Mouse (Mus musculus): ENCODE measurements around the gene Ces3a.
"Not testable (repeated sequence)": the region's sequence is repeated elsewhere in the genome, so short reads cannot be mapped to it uniquely, and the experiment has no call there.

Gene Ces3a

DNA sequence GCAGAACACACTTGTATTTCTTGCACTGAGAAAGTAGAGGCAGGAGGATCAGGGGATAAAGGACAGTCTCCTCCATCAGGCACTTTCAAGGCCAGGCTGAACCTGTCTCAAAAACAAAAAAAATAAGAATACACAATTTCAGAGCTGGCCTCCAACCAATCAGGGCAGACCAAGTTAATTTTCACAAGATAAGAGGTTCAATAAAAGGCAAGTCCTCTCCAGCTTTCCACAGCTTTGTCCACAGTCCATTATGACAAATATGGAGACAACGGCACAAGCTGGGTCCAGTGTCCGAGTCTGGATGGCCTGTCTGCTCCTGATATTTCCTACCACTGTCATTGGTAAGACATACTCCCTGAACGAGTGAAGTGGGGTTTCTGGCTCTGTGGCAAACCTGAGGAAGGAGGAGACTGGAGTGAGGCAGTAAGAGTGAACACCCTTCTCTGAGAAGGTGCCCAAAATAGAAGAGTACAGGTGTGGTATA, at the start of gene Ces3a:
Gene Ces3a (plus strand): TSS at position 231 of the 484 bp plus-strand sequence.
- DNase-seq (ENCODE audit: low read depth, low spot score) = no peak

DNA sequence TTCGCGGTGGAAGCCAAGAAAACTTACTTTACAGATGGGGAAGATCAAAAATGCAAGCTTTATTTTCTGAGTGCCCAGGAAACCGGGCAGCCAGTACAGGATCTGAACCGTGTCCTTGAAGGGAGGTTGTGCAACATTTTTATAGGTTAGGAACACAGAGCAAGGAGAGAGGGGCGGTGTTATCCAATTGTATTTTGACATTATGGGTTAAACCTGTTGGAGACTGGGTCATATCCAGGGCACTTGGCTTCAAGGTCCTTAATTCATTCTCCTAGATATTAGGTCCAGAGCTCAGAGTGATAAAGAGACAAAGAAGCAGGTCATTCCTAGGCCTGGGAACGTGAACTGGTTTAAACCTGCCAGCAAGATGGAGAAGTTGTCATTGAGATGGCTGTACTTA, 49.2 kb upstream of the Ces3a start:
- no peak for DNase-seq (ENCODE audit: low read depth, low spot score)

GRCm38 (mm10) chr8:105000586-105000985, 47.8 kb upstream of the Ces3a start, which contains the start of gene Ces2h:
Ces2h (plus strand) TSS chr8:105000853.
- no peak for DNase-seq (ENCODE audit: low read depth, low spot score)

DNA sequence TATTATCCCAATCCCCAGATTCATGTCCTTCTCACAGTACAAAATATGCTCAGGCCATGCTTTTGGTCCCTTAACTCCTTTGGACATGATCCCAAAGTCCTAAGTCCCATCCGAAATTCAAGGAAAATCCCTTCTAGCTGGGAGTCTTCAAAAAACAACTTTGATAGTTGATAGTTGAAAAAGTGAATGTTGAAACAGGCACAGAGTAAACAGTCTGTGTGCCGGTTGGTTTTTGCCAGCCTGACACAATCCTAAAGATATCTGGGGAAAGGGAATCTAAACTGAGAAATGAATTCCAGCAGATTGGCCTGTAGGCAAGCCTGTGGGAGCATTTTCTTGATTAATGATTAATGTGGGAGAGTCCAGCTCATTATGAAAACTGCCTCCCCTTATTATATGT, 38.4 kb upstream of the Ces3a start:
- no peak for DNase-seq (ENCODE audit: low read depth, low spot score)

DNA sequence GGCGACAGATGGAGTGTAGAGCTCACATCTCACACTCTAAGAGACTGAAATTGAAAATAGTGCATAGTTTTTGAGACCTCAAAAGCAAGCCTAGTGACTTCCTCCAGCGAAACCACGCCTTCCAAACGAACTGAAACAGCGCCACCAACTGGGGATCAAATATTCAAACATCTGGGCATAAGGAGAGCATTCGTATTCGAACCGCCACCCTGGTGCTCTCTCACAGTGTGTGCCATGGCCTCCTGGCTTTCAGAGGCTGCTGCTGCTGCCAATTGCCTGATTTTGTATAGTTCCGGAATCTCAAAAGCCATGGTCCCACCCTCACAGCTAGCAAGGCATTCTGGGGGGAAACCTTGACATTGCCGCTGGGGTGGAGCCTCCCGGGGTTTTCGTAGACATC, 37.3 kb upstream of the Ces3a start:
- peak; percentile 7 for DNase-seq (ENCODE audit: low read depth, low spot score)

DNA sequence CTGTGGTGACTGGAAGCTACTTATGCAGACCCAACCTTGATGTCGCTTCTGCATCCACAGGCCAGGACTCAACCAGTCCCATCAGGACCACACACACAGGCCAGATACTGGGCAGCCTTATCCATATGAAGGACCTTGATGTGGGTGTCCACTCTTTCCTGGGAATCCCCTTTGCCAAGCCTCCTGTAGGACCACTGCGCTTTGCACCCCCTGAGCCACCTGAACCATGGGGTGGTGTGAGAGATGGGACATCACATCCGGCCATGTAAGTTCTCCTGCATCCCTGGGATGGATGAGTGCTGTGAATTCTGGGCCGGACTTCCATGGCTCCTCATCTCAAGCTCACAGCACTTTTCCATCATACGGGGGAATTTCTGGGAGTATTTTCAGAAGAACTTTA, 34.0 kb upstream of the Ces3a start:
- no peak for DNase-seq (ENCODE audit: low read depth, low spot score)

DNA sequence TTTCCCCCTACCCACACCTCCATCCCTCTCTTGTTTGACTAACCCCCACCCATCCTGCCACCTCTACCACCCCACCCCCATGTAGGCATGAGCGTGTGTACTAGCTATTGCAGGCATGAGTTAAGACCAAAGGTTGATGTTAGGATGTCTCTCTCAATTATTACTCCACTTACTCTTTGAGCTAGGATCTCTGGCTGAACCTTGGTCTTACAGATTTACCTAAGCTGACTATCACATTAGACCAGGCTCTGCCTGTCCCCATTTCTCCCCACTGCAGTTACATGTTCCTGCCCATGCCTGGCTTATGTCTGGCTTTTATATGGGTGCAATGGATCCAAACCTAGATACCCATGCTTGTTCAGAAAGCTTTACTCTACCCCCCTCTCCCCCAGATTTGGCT, 26.4 kb upstream of the Ces3a start:
- DNase-seq (ENCODE audit: low read depth, low spot score) = no peak

DNA sequence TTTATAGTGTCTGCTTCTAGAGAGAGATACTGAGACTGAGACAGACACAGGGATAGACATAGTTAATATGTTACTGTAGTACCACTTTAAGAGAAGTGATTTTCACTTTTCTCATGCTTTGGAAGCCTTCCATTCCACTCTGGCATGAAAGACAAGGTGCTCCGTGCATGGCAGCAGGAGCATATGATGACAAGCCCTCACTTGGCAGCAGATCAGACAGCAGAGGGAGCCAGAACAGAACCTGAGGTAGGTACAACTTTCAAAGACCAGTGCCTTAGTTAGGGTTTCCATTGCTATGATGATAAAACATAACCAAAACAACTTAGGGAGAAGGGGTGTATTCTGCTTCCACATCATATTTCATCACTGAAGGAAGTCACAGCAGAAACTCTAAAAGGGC, 25.3 kb upstream of the Ces3a start:
- no peak for DNase-seq (ENCODE audit: low read depth, low spot score)

DNA sequence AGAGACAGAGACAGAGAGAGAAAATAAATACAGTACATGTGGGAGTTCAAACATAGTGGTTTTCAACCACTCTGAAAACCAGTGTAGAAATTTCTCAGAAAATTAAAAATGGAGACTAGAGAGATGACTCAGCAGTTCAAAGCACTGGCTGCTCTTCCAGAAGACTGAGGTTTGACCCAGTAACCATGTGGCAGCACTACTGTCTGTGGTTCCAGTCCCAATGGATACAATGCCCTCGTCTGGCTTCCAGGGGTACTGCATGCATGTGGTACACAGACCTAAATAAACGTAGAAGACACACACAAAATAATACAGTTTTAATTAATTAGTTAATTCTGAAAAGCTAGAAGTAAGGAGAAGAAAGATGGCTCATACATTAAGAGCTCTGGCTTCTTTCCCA, 23.4 kb upstream of the Ces3a start:
- DNase-seq (ENCODE audit: low read depth, low spot score) = peak; percentile 76

GRCm38 (mm10) chr8:105043510-105043909, 4.9 kb upstream of the Ces3a start:
- DNase-seq (ENCODE audit: low read depth, low spot score) = no peak

GRCm38 (mm10) chr8:105045824-105046401, 2.5 kb upstream of the Ces3a start:
- DNase-seq (ENCODE audit: low read depth, low spot score) = no peak

DNA sequence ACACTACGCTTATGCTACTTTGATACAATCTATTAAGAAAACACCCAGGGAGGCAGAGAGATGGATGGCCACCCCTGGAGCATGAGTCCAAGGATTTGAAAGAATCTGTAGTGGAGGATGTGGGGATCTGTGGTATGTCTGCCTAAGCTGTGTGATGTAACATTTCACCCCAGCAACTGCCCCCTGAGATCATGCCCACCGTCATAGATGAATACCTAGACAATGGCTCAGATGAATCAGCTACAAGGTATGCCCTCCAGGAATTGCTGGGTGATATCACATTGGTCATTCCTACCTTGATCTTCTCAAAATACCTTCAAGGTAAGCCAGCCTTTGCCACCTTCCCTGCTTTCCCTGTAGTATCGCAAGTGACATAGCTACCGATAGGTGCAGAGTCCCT, 7.8 kb downstream of the Ces3a start:
- DNase-seq (ENCODE audit: low read depth, low spot score) = no peak

GRCm38 (mm10) chr8:105060056-105060455, 11.7 kb downstream of the Ces3a start:
- no peak for DNase-seq (ENCODE audit: low read depth, low spot score)

DNA sequence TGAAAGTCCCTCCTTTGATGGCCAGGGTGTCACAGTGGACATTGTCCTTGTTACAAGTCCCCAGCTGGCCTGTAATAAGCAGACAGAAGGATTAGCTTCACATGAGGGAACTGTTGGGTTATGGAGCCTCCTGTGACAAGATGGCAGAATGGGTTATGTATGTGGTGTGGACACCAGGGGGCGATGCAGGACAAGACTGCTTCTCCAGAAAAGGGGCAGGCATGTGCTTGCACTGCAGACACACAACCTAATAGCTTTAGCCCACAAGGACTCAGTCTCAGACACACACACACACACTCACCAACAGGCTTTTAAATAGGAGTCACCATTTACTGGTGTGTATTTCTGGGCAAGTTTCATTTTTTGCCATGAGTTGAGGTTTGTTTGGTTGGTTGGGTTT, 18.4 kb downstream of the Ces3a start:
- DNase-seq (ENCODE audit: low read depth, low spot score) = peak; percentile 78

- DNase-seq (ENCODE audit: low read depth, low spot score) = not testable (repeated sequence)
Observed at GRCm38 (mm10) chr8:105067905-105068304, 19.5 kb downstream of the Ces3a start.

DNA sequence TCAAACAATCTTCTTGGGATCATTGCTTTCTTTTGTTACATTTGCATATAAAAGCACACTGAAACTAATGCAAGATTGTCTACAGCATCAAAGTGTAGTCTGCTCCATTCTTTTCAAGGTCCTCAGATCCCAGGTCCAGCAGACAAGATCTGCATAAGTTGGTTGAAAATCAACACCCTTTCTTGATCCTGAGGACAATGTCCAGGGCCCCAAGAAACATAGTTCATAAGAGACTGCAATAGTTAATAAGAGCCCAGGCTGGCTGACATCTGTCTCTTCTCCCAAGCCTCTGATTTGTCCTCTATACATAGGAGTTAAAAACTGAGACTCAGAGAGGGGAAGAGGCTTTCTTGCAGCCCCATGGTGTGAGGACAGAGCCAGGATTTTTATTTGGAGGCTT, 20.6 kb downstream of the Ces3a start:
- no peak for DNase-seq (ENCODE audit: low read depth, low spot score)

DNA sequence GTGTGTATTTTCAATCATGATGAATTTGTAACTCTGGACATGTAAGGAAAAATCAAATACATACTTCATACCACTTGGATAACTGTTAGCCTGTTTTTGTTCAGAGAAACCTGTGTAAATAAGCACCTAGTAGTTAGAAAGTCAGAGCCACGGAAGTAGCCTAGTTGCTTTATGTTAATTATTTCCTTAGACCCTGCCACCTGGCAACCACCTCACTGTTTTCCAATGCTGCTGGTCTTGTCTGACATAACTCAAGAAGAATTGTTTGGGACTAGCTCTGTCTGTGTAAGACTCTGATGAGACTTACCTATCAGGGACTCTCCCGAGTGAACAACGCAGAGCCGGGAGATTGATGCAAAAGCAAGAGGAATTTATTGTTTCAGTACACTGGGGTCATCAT, 28.2 kb downstream of the Ces3a start:
- DNase-seq (ENCODE audit: low read depth, low spot score) = no peak

GRCm38 (mm10) chr8:105077071-105077470, 28.7 kb downstream of the Ces3a start:
- DNase-seq (ENCODE audit: low read depth, low spot score) = peak; percentile 3

- DNase-seq (ENCODE audit: low read depth, low spot score) = no peak
Observed at GRCm38 (mm10) chr8:105078591-105078990, 30.2 kb downstream of the Ces3a start.

DNA sequence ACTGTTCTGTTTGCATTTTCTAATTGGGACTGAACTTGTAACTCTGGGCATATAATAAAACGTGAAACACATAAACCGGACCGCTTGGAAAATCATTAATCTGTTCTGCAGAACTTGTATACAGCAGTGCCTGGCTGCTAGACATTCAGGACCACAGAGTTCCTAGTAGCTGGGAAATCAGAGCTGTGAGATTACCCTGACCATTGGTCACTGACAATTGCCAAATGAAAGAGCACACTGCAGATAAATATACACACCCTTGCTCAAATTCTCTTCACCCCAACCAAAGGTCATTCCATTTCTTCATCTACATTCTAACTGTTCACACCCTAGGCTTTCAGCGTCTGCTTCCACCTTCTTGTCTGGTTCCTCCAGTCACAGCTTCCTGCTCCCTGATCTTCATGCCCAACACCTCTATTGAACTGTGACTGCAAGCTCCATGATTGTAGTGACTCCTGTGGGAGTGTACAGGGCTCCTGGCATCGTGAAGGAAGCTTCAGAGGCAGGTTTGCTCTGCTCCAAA, 32.5 kb downstream of the Ces3a start:
- no peak for DNase-seq (ENCODE audit: low read depth, low spot score)

- no peak for DNase-seq (ENCODE audit: low read depth, low spot score)
Observed at GRCm38 (mm10) chr8:105083449-105084050, 35.1 kb downstream of the Ces3a start, which contains the start of gene Ces3b. Ces3b (plus strand) TSS chr8:105083753.

DNA sequence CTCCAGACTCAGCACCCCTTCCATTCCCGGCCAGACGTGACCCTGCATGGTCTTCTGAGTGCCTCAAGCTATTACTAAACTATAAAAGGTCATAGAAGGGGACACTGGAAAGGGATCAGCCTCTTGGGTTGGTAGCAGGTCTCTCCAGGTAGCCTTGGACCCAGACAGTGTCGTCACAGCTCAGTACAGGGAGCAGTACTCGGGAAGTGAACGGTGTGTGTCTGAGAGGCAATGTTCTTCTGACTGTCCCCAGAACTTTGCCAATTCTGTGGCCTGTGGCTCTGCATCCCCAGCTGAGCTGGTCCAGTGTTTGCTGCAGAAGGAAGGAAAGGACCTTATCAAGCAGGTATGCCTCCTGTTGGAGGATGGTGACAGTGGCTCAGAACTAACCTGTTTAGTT, 39.8 kb downstream of the Ces3a start:
- not testable (repeated sequence) for DNase-seq (ENCODE audit: low read depth, low spot score)

DNA sequence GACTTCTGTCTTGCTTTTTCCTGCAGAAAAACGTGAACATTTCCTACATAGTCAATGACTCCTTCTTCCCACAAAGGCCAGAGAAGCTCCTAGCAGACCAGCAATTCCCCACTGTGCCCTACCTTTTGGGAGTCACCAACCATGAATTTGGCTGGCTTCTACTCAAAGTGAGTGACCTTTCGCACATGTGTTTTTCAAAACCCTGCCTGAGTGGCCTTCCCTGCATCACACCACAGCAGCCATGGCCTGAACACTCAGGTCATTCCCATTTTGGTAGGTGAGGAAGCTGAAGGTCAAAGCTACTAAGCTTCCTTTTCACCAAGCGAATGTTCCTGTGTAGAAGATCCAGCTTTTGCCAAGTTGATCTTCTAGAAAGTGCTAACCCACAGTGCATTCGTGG, 40.2 kb downstream of the Ces3a start:
- no peak for DNase-seq (ENCODE audit: low read depth, low spot score)

Data from 3T3-L1 (cell line).